Mouse (Mus musculus): ENCODE results near the gene Crtac1. TPM values are rescaled to one million over a fixed set of nuclear protein-coding genes. Genes with fewer than 3 reads are reported as not detected.

The Crtac1 gene
- total and polyA plus RNA-seq, 3 experiments, result not detected

DNA sequence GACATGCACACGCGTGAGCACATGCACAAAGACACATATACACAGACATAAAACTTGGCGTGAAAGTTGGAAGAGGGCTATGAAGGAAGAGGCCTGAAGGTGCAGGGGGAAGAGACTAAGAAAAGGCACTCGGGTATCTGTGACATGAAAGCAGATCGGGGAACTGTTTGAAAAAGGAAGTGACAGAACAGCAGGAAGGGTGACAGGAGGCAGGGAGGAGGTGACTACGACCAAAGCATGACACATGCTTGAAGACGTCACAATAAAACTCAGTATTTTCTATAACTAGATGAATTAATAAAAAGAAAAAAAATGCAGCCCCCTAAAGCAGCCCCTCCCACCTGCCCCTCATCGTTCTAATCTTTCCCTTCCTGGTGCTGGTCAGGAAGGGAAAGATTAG lies 125.8 kb downstream of the Crtac1 start:
- no peaks in the 10 kb centered on the region for H3K9me3 ChIP-seq (replicated peaks; ENCODE audit: low read length)
- no peak for DNase-seq (ENCODE audit: extremely low read depth)
- H3K27me3 ChIP-seq (replicated peaks), result peaks cover 76% of the 10 kb centered on the region
- TF ChIP-seq MEF2A (IDR thresholded peaks at IDR 0.05; ENCODE audit: borderline replicate concordance, low read depth, low read length), result no peak
- no peak for TF ChIP-seq ZMIZ1 (IDR thresholded peaks at IDR 0.05; ENCODE audit: low read depth, low read length)
- no peak for TF ChIP-seq IRF4 (IDR thresholded peaks at IDR 0.05; ENCODE audit: low read depth, low read length)
- TF ChIP-seq UBTF (IDR thresholded peaks at IDR 0.05; ENCODE audit: low read depth, low read length), result no peak
- TF ChIP-seq SIN3A (IDR thresholded peaks at IDR 0.05; ENCODE audit: low read length), result no peak
- no peak for TF ChIP-seq MAFK (IDR thresholded peaks at IDR 0.05; ENCODE audit: insufficient replicate concordance, low read length)
- no peak for TF ChIP-seq HCFC1 (IDR thresholded peaks at IDR 0.05; ENCODE audit: low read depth, low read length)
- no peak for TF ChIP-seq USF2 (conservative IDR thresholded peaks at IDR 0.05; ENCODE audit: low read depth, low read length)
- no peak for TF ChIP-seq NRF1 (IDR thresholded peaks at IDR 0.05; ENCODE audit: low read depth, low read length)
- TF ChIP-seq RAD21 (IDR thresholded peaks at IDR 0.05; ENCODE audit: low read depth, low read length), result no peak
- TF ChIP-seq EP300 (IDR thresholded peaks at IDR 0.05; ENCODE audit: low read length), result no peak
- TF ChIP-seq GABPA (IDR thresholded peaks at IDR 0.05; ENCODE audit: insufficient replicate concordance, low read depth, low read length), result no peak
- TF ChIP-seq ZKSCAN1 (IDR thresholded peaks at IDR 0.05; ENCODE audit: borderline replicate concordance, low read depth, low read length), result no peak
- no peak for TF ChIP-seq BHLHE40 (IDR thresholded peaks at IDR 0.05; ENCODE audit: low read depth, low read length)
- no peak for TF ChIP-seq POLR2A (IDR thresholded peaks at IDR 0.05; ENCODE audit: low read depth, low read length)
- TF ChIP-seq JUN (IDR thresholded peaks at IDR 0.05; ENCODE audit: insufficient read depth, low read depth, low read length), result no peak
- no peak for TF ChIP-seq TCF12 (IDR thresholded peaks at IDR 0.05; ENCODE audit: low read depth, low read length)
- no peak for TF ChIP-seq E2F4 (IDR thresholded peaks at IDR 0.05; ENCODE audit: insufficient replicate concordance, low read depth, low read length)
- no peak for TF ChIP-seq SMC3 (IDR thresholded peaks at IDR 0.05; ENCODE audit: low read depth, low read length)
- in situ Hi-C loops (cut with MboI; ENCODE audit: low pct_ligation_motif_present, low pct_unique_long_range_greater_than_20kb, low sequenced_read_pairs), result no loop called here
- H3K36me3 ChIP-seq (replicated peaks in 1 of 2; ENCODE audit: control insufficient read depth in 1 of 2, insufficient read depth in 1 of 2, low read length in 1 of 2), result no peaks in the 10 kb centered on the region
- H3K4me3 ChIP-seq (replicated peaks in 1 of 3; ENCODE audit: low read depth in 2 of 3, low read length in 2 of 3, poor library complexity in 1 of 3), result no peak overlapping the region
- no peak overlapping the region for H3K4me2 ChIP-seq (ENCODE audit: insufficient read depth, low read depth, poor library complexity, severe bottlenecking)
- H3K79me2 ChIP-seq (replicated peaks; ENCODE audit: control insufficient read depth, extremely low read depth, insufficient read depth, poor library complexity, severe bottlenecking), result no peaks in the 10 kb centered on the region
- dilution Hi-C loops (cut with MboI; ENCODE audit: extremely low pct_ligation_motif_present, extremely low pct_unique_long_range_greater_than_20kb, low sequenced_read_pairs), result no loop called here
- no peak overlapping the region for H3K27ac ChIP-seq (ENCODE audit: insufficient read depth, low read depth)
- no peak overlapping the region for H3K9ac ChIP-seq (ENCODE audit: insufficient read depth, low read depth)
- peaks cover 0 to 13% of the 10 kb centered on the region in 2 experiments; a peak in 2 of 4 replicates for H3K4me1 ChIP-seq (ENCODE audit: control insufficient read depth in 1 of 2, insufficient read depth in 2 of 2)

DNA sequence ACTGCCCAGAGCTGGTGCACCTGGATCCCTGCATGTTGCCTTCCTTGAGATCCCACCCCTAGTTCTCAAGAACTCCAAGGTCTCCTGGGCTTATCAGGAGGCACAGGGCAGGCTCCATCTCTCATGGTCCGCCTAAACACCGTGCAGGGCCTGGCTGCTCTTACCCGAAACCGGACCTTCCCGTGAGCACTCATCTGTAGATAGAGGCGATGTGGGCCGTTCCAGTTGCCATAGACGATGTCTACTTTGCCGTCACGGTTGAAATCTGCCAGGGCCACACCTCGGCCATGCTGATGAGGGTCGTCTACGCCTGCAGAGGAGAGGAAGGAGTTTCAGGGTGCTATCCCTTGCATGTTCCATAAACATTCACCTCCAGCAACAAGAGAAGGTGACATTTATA lies 127.1 kb downstream of the Crtac1 start:
- no peaks in the 10 kb centered on the region for H3K79me2 ChIP-seq (replicated peaks; ENCODE audit: control insufficient read depth, extremely low read depth, insufficient read depth, poor library complexity, severe bottlenecking)

More for the DNA sequence above, 127.1 kb downstream of the Crtac1 start:
- no peak for DNase-seq (ENCODE audit: extremely low read depth)
- Histone ChIP-seq H3K4me1 (ENCODE audit: control insufficient read depth in 1 of 2, insufficient read depth in 2 of 2) (peaks cover 0 to 13% of the 10 kb centered on the region in 2 experiments; a peak in 2 of 4 replicates), H3K27me3 (replicated peaks) (peaks cover 81% of the 10 kb centered on the region), H3K4me2 (ENCODE audit: insufficient read depth, low read depth, poor library complexity, severe bottlenecking) (no peak overlapping the region), H3K27ac (ENCODE audit: insufficient read depth, low read depth) (no peak overlapping the region), H3K9me3 (replicated peaks; ENCODE audit: low read length) (no peaks in the 10 kb centered on the region), H3K36me3 (replicated peaks in 1 of 2; ENCODE audit: control insufficient read depth in 1 of 2, insufficient read depth in 1 of 2, low read length in 1 of 2) (no peaks in the 10 kb centered on the region), H3K9ac (ENCODE audit: insufficient read depth, low read depth) (no peak overlapping the region), H3K4me3 (replicated peaks in 1 of 3; ENCODE audit: low read depth in 2 of 3, low read length in 2 of 3, poor library complexity in 1 of 3) (no peak overlapping the region)
- TF ChIP-seq ETS1 (conservative IDR thresholded peaks at IDR 0.05; ENCODE audit: low read depth, low read length) (no peak), ZC3H11A (IDR thresholded peaks at IDR 0.05; ENCODE audit: low read depth, low read length) (no peak), ZKSCAN1 (IDR thresholded peaks at IDR 0.05; ENCODE audit: borderline replicate concordance, low read depth, low read length) (no peak), MAX (IDR thresholded peaks at IDR 0.05; ENCODE audit: low read length) (no peak), JUN (IDR thresholded peaks at IDR 0.05; ENCODE audit: insufficient read depth, low read depth, low read length) (no peak), CHD1 (IDR thresholded peaks at IDR 0.05; ENCODE audit: low read depth, low read length) (no peak), ZNF384 (IDR thresholded peaks at IDR 0.05; ENCODE audit: low read depth, low read length) (no peak), POLR2AphosphoS2 (IDR thresholded peaks at IDR 0.05; ENCODE audit: low read depth, low read length) (no peak), CTCF (conservative IDR thresholded peaks at IDR 0.05 in 1 of 2, IDR thresholded peaks at IDR 0.05 in 1 of 2; ENCODE audit: low read depth in 2 of 2, low read length in 2 of 2) (no peak), EP300 (IDR thresholded peaks at IDR 0.05; ENCODE audit: low read length) (no peak), MEF2A (IDR thresholded peaks at IDR 0.05; ENCODE audit: borderline replicate concordance, low read depth, low read length) (no peak), SMC3 (IDR thresholded peaks at IDR 0.05; ENCODE audit: low read depth, low read length) (no peak), E2F4 (IDR thresholded peaks at IDR 0.05; ENCODE audit: insufficient replicate concordance, low read depth, low read length) (no peak), USF1 (IDR thresholded peaks at IDR 0.05; ENCODE audit: low read depth, low read length) (no peak), CHD2 (IDR thresholded peaks at IDR 0.05; ENCODE audit: low read length) (no peak), PAX5 (IDR thresholded peaks at IDR 0.05; ENCODE audit: low read length) (no peak), RCOR1 (conservative IDR thresholded peaks at IDR 0.05; ENCODE audit: low read depth, low read length) (no peak), MXI1 (IDR thresholded peaks at IDR 0.05; ENCODE audit: low read depth, low read length) (no peak)
- in situ Hi-C loops (cut with MboI; ENCODE audit: low pct_ligation_motif_present, low pct_unique_long_range_greater_than_20kb, low sequenced_read_pairs), result no loop called here
- dilution Hi-C loops (cut with MboI; ENCODE audit: extremely low pct_ligation_motif_present, extremely low pct_unique_long_range_greater_than_20kb, low sequenced_read_pairs), result no loop called here

Data from CH12.LX (cell line).